Mouse (Mus musculus) bone marrow, adult 2 months (tissue): ENCODE data around the gene Pls1. TPM values are rescaled to one million over a fixed set of nuclear protein-coding genes. Genes with fewer than 3 reads are reported as not detected.

Experiments used
- H3K27ac ChIP-seq: fragments of 200-500 bp; 2 replicates; pipeline ENCODE4 v1.5.1; 2012; ENCODE audit warnings: low read depth, mild to moderate bottlenecking, control low read depth, inconsistent platforms, low read length; ENCODE audit not compliant: control insufficient read depth, poor library complexity, insufficient read depth
- H3K4me1 ChIP-seq: fragments of 200-500 bp; 2 replicates; pipeline ENCODE4 v1.6.1; 2011; ENCODE audit warnings: low read length; ENCODE audit not compliant: control insufficient read depth, insufficient read depth
- H3K4me3 ChIP-seq: fragments of 200-500 bp; replicated peaks from 2 replicates; pipeline ENCODE3; 2011; ENCODE audit warnings: mild to moderate bottlenecking, low read depth, low read length, control low read depth; ENCODE audit not compliant: control insufficient read depth
- CTCF ChIP-seq: fragments of 200-500 bp; IDR thresholded peaks from 2 replicates; pipeline ENCODE4 v1.5.1; 2011; ENCODE audit warnings: low read length, control low read depth; ENCODE audit not compliant: control insufficient read depth, insufficient read depth
- POLR2A ChIP-seq: fragments of 200-500 bp; IDR thresholded peaks from 2 replicates; pipeline ENCODE4 v1.6.1; 2011; ENCODE audit warnings: low read depth, mild to moderate bottlenecking, control low read depth, low read length, borderline replicate concordance; ENCODE audit not compliant: control insufficient read depth
- WGBS: fragments of 180-500 bp; shearing (Covaris S2); methylation state at CpG from one replicate; pipeline ENCODE4 v1.1.7; 2018; 5-methylcytosine and 5-hydroxymethylcytosine counted together
- polyA plus RNA-seq: library from polyadenylated mRNA; stranded (reverse); fragments of >200 nt; gene quantifications from 2 replicates; pipeline ENCODE4 v1.2.4, GENCODE M21; 2011; ENCODE audit warnings: low replicate concordance; ENCODE audit not compliant: missing spikeins, insufficient read depth, insufficient read length

Pls1 gene
- polyA plus RNA-seq, 1 experiment, result 4.0 TPM

GRCm38 (mm10) chr9:95750746-95751145 is 94.4 kb downstream of the Pls1 start:
- H3K27ac ChIP-seq, result no peak overlapping the region
- TF ChIP-seq CTCF (no peak), POLR2A (no peak)
- H3K4me3 ChIP-seq, result no peak overlapping the region
- 36% methylated on average over 9 of the region's 9 CpGs for WGBS
- no peaks in the 10 kb centered on the region for H3K4me1 ChIP-seq

GRCm38 (mm10) chr9:95750037-95750511 is 95.0 kb downstream of the Pls1 start, which contains the start of gene Trpc1:
TSS of gene Trpc1 (minus strand) at chr9:95750375.
- Histone ChIP-seq H3K27ac (no peak within 1 kb of the TSS; the same call in 1 of the 2 replicates), H3K4me3 (peak within 1 kb of the TSS; percentile 14), H3K4me1 (no peaks in the 10 kb centered on the region)
- TF ChIP-seq CTCF (no peak), POLR2A (no peak)
- WGBS, result 1% methylated on average over 56 of the region's 56 CpGs

- no peaks in the 10 kb centered on the region for H3K4me1 ChIP-seq
- no peak for TF ChIP-seq CTCF
- no peak for TF ChIP-seq POLR2A
- no peak overlapping the region; the same call in 1 of the 2 replicates for H3K27ac ChIP-seq
- whole genome bisulfite sequencing, result 13% methylated on average over 34 of the region's 34 CpGs
- H3K4me3 ChIP-seq, result no peak overlapping the region
Measured at GRCm38 (mm10) chr9:95749461-95749928, 95.6 kb downstream of the Pls1 start.

GRCm38 (mm10) chr9:95747298-95747697 is 97.8 kb downstream of the Pls1 start:
- Histone ChIP-seq H3K27ac (no peak overlapping the region), H3K4me1 (no peaks in the 10 kb centered on the region), H3K4me3 (no peak overlapping the region)
- no peak for TF ChIP-seq POLR2A
- WGBS, result 79% methylated on average over 5 of the region's 5 CpGs

GRCm38 (mm10) chr9:95744845-95745613 is 100.1 kb downstream of the Pls1 start:
- Histone ChIP-seq H3K4me1 (no peaks in the 10 kb centered on the region), H3K4me3 (no peak overlapping the region), H3K27ac (no peak overlapping the region)
- TF ChIP-seq CTCF (no peak), POLR2A (no peak)
- 44% methylated on average over 7 of the region's 7 CpGs for WGBS

- Histone ChIP-seq H3K4me3 (no peak overlapping the region), H3K4me1 (no peaks in the 10 kb centered on the region), H3K27ac (no peak overlapping the region)
- TF ChIP-seq POLR2A (no peak), CTCF (no peak)
Measured at GRCm38 (mm10) chr9:95736238-95736637, 108.9 kb downstream of the Pls1 start.

GRCm38 (mm10) chr9:95712574-95712973 is 132.5 kb downstream of the Pls1 start:
- no peaks in the 10 kb centered on the region for H3K4me1 ChIP-seq
- 54% methylated on average over 8 of the region's 8 CpGs for WGBS
- no peak overlapping the region for H3K27ac ChIP-seq
- TF ChIP-seq POLR2A, result no peak
- no peak for TF ChIP-seq CTCF
- H3K4me3 ChIP-seq, result no peak overlapping the region

GRCm38 (mm10) chr9:95708943-95709342 is 136.2 kb downstream of the Pls1 start:
- Histone ChIP-seq H3K4me1 (no peaks in the 10 kb centered on the region), H3K27ac (no peak overlapping the region), H3K4me3 (no peak overlapping the region)
- TF ChIP-seq POLR2A (no peak), CTCF (no peak)
